Mouse (Mus musculus) T-helper 2 cell (primary cell): ENCODE results near the gene Tmem110.

Experiments
- in situ Hi-C: fragments of 300-600 bp; cut with MboI, MseI; formaldehyde crosslinking; loops from one replicate; pipeline ENCODE4 v1.15.1; 2025; ENCODE audit warnings: high pct_unique_total_duplicates

The Tmem110 gene

DNA sequence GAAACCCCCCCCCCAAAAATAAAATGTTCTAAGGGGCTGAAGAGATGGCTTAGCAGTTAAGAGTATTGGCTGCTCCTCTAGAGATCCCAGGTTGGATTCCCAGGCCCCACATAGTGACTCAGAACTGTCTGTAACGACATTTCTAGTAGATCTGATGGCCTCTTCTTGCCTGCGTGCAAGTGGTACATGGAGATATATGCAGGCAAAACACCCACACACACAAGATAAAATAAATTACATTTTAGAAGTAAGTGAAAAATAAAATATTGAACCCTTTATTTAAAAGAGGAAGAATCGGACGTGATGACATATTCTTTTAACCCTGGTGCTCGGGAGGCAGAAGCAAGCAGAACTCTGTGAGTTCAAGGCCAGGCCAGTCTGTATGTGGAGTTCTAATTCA, 77.2 kb downstream of the Tmem110 start:
- in situ Hi-C loops: no loop called here

GRCm38 (mm10) chr14:30903036-30903435, 77.6 kb downstream of the Tmem110 start:
- in situ Hi-C loops: no loop called here

GRCm38 (mm10) chr14:30904307-30904706, 78.9 kb downstream of the Tmem110 start:
- in situ Hi-C loops: no loop called here

- in situ Hi-C loops: no loop called here
Observed at GRCm38 (mm10) chr14:30906001-30906400, 80.6 kb downstream of the Tmem110 start.

- in situ Hi-C loops: no loop called here
Observed at GRCm38 (mm10) chr14:30907814-30908265, 82.5 kb downstream of the Tmem110 start.

- in situ Hi-C loops: no loop called here
Observed at GRCm38 (mm10) chr14:30911141-30911540, 85.8 kb downstream of the Tmem110 start.

DNA sequence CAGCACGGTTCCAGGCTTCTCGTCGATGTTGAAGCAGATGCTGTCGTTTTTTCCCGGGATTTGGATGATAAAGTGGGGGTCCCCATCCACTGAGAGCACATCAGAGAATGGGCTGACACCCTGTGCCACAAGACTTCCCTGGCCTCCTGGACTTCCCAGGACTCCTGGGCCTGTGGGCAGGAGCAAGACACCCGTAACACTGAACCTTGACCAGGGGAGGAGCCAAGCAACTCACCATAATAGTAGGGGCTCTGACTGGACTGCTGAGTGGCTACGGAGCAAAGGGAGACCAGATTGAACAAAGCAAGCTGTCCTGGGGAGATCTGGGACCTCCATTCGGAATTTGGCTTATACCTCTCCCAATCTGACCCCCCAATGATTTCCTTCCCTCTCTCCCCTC, 87.3 kb downstream of the Tmem110 start:
- in situ Hi-C loops: no loop called here

DNA sequence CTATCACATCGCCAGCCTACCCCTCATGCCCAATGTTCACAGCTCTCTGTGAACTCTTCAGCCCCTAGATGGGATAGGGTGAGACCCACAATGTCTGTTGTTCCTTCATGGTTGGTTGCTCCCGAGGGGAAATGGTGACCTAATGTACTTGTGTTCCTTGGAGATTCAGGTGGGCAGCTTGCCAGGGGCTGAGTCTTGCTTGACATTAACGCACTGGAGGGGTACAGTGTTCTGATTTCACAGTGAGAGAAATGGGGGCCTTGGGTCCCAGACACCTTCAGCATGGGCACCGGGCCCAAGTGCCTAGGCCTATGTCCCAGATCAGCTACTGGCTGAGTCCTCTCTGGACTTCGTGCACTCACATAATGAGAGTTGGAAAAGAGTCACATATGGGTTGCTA, 88.0 kb downstream of the Tmem110 start:
- in situ Hi-C loops: no loop called here

GRCm38 (mm10) chr14:30916516-30916915, 91.1 kb downstream of the Tmem110 start:
- in situ Hi-C loops: no loop called here

DNA sequence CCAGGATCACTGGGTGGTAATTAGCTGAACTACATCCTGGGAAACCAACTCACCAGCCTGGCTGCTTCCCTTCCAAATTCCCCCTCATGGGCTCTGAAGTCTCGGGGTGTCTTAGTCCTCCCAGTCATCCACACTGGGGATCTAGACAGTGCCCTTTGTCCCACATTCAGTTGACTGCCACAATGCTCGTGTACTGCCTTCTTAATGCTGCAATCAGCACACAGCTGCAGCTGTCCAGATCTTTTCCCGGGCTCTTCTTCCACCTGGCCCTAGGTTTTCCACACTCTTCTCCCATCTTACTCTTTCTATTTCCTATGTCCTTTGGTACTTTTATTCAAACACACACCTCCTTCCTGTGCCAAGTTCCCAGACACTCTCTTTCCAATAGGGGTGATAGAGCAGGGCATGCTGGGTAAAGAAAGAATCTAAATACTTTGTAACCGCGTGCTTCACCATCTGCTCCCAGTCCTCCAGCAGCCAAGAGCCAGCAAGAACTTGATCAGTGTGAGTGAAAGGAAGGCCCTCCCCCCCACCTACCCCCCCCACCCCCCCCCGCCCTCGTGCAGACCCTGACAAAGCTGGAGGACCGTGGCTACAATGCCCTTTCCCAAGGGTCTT, 96.8 kb downstream of the Tmem110 start:
- in situ Hi-C loops: no loop called here

DNA sequence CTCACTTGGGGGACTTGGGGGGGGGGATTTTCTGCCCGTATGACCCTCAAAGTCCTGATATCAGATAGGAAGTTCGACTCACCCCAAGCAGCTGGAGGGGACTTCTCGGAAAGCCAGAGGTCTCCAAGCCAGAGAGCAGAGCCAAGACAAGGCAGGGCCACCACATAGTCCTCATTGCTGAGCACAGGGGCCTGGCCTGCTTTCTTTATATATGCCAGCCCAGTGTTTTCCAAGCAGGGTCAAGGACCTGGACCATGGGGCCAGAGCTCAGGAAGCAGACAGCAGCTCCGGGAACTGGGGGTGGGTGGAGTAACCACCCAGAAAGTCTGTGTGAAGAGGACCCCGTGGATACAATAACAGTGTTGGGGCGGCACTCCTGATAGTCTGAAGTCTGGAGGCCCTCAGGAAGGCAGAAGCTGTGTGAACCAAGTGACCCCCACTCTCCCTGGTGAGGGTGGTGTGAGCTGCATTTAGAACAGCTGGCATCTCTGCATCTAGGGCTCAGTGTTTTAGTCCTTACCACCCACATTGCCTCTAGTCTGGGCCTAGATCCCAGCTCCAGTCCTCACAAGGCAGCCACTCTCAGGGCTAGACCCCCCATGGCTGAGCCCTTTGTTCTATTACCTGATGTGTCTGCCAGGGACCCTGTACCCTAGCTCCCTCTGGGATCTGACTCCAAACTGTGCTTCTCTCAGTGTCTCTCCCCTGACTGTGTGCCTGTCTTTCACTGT, 98.2 kb downstream of the Tmem110 start, which contains the start of gene Itih3:
Gene Itih3 (minus strand): TSS at position 386 of the 731 bp plus-strand sequence.
- in situ Hi-C loops: no loop called here

DNA sequence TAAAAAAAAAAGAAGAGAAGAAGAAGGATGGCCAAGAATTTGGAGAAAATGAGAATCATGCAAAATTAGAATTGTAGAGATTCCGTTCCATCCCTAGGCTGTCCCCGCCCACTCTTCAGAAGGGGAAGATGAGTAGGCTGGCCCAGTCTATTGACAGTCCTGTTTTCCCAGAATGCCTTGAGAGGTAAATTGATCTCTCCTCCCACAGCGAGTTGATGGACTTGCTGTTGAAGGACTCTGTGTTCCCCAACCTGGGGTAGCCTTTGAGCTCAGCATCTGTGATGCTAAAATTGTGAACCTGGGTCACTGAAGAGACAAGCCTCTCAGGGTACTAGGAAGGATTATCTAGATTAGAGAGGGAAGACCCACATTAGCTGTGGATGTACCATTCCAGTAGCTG, 100.1 kb downstream of the Tmem110 start:
- in situ Hi-C loops: no loop called here
